Mouse (Mus musculus) ES-Bruce4 (cell line): ENCODE data around the gene Gm28308.

Source experiments
- CTCF ChIP-seq: IDR thresholded peaks from one replicate; pipeline ENCODE4 v1.8.1; 2011; ENCODE audit warnings: low read depth, low read length
- EP300 ChIP-seq: IDR thresholded peaks from 2 replicates; pipeline ENCODE4 v1.6.1; 2011; ENCODE audit warnings: low read depth, low read length; ENCODE audit not compliant: insufficient read depth
- POLR2A ChIP-seq: IDR thresholded peaks from one replicate; pipeline ENCODE4 v1.8.1; 2011; ENCODE audit warnings: low read length; ENCODE audit not compliant: insufficient read depth

- TF ChIP-seq POLR2A (no peak), CTCF (no peak), EP300 (no peak)
These were observed 7.2 kb downstream of the Gm28308 start for GRCm38 (mm10) chr6:52205638-52206621.
